Mouse (Mus musculus) midbrain, embryonic 14.5 days (tissue): ENCODE results near the gene Myh7b. TPM values are rescaled to one million over a fixed set of nuclear protein-coding genes. Genes with fewer than 3 reads are reported as not detected.

Experiments
- ATAC-seq: fragments of 200-750 bp; cut with Nextera tagmentation; 2 replicates; pipeline ENCODE4 v1.8.0; 2017; ENCODE audit warnings: moderate number of reproducible peaks, moderate library complexity; ENCODE audit not compliant: low FRiP score, low TSS enrichment
- DNase-seq: peaks from one replicate; pipeline ENCODE4 v3.0.0-alpha.2; 2015
- H3K27ac ChIP-seq: fragments of 300-500 bp; sonication (generic); replicated peaks from 2 replicates; pipeline ENCODE4 v1.5.1; 2014; ENCODE audit warnings: mild to moderate bottlenecking, low read depth, low read length, moderate library complexity
- H3K27me3 ChIP-seq: fragments of 300-500 bp; sonication (generic); 2 replicates; pipeline ENCODE4 v1.6.1; 2014; ENCODE audit warnings: low read length, control low read depth, mixed read lengths; ENCODE audit not compliant: control insufficient read depth, insufficient read depth
- H3K36me3 ChIP-seq: fragments of 300-500 bp; sonication (generic); 2 replicates; pipeline ENCODE4 v1.6.1; 2014; ENCODE audit warnings: low read length, control low read depth; ENCODE audit not compliant: control insufficient read depth, insufficient read depth
- H3K4me1 ChIP-seq: fragments of 300-500 bp; sonication (generic); 2 replicates; pipeline ENCODE4 v1.6.1; 2014; ENCODE audit warnings: mild to moderate bottlenecking, antibody characterized with exemption, low read length, control low read depth; ENCODE audit not compliant: control insufficient read depth, insufficient read depth
- H3K4me2 ChIP-seq: fragments of 300-500 bp; sonication (generic); 2 replicates; pipeline ENCODE4 v1.6.1; 2014; ENCODE audit warnings: mild to moderate bottlenecking, low read length, moderate library complexity
- H3K4me3 ChIP-seq: fragments of 300-500 bp; sonication (generic); replicated peaks from 2 replicates; pipeline ENCODE4 v1.5.1; 2014; ENCODE audit warnings: low read depth, low read length
- H3K9ac ChIP-seq: fragments of 300-500 bp; sonication (generic); replicated peaks from 2 replicates; pipeline ENCODE4 v1.6.1; 2014; ENCODE audit warnings: mild to moderate bottlenecking, low read length, moderate library complexity
- H3K9me3 ChIP-seq: fragments of 300-500 bp; sonication (generic); 2 replicates; pipeline ENCODE4 v1.6.1; 2016; ENCODE audit warnings: low read length, control low read depth, mixed read lengths; ENCODE audit not compliant: control insufficient read depth
- WGBS: fragments of 180-500 bp; shearing (Covaris S2); extraction: QIAGEN DNeasy Blood & Tissue Kit; methylation state at CpG from one replicate; pipeline ENCODE4 v1.1.7; 2014; 5-methylcytosine and 5-hydroxymethylcytosine counted together
- polyA plus RNA-seq: library from polyadenylated mRNA; unstranded; fragments of >200 nt; fragmentation: Nextera tagmentation; extraction: Ambion mirVana; gene quantifications from 2 replicates; pipeline ENCODE4 v1.2.1, GENCODE M21; 2014

Myh7b gene
- polyA plus RNA-seq, 1 experiment from 2014 or later = 0.64 TPM

GRCm38 (mm10) chr2:155655759-155656372 is 44.9 kb downstream of the Myh7b start:
- Histone ChIP-seq H3K27ac (no peak overlapping the region), H3K27me3 (no peaks in the 10 kb centered on the region), H3K36me3 (peaks cover 91% of the 10 kb centered on the region), H3K9ac (no peak overlapping the region), H3K4me2 (no peak overlapping the region), H3K9me3 (no peaks in the 10 kb centered on the region), H3K4me1 (no peaks in the 10 kb centered on the region), H3K4me3 (no peak overlapping the region)
- DNase-seq (no peak), ATAC-seq (no peak)
- WGBS = 46% methylated on average over 6 of the region's 6 CpGs

GRCm38 (mm10) chr2:155662390-155662789 is 51.4 kb downstream of the Myh7b start:
- H3K9me3 ChIP-seq = no peaks in the 10 kb centered on the region
- 90% methylated on average over 5 of the region's 5 CpGs for WGBS
- H3K36me3 ChIP-seq = peaks cover 91% of the 10 kb centered on the region
- no peak overlapping the region for H3K9ac ChIP-seq
- H3K27me3 ChIP-seq = no peaks in the 10 kb centered on the region
- no peak for ATAC-seq
- H3K27ac ChIP-seq = no peak overlapping the region
- H3K4me3 ChIP-seq = no peak overlapping the region
- no peaks in the 10 kb centered on the region for H3K4me1 ChIP-seq
- no peak overlapping the region for H3K4me2 ChIP-seq
- DNase-seq = no peak

- Histone ChIP-seq H3K9me3 (no peaks in the 10 kb centered on the region), H3K9ac (no peak overlapping the region), H3K4me2 (no peak overlapping the region), H3K27me3 (no peaks in the 10 kb centered on the region), H3K27ac (no peak overlapping the region), H3K4me3 (no peak overlapping the region), H3K4me1 (no peaks in the 10 kb centered on the region), H3K36me3 (peaks cover 91% of the 10 kb centered on the region)
- ATAC-seq (no peak), DNase-seq (peak; percentile 90)
- 19% methylated on average over 5 of the region's 5 CpGs for WGBS
Observed at GRCm38 (mm10) chr2:155663097-155663496, 52.1 kb downstream of the Myh7b start.

- no peak overlapping the region for H3K4me2 ChIP-seq
- H3K4me1 ChIP-seq = no peaks in the 10 kb centered on the region
- no peak overlapping the region for H3K4me3 ChIP-seq
- ATAC-seq = no peak
- no peak overlapping the region for H3K9ac ChIP-seq
- DNase-seq = no peak
- H3K27me3 ChIP-seq = no peaks in the 10 kb centered on the region
- H3K36me3 ChIP-seq = peaks cover 93% of the 10 kb centered on the region
- WGBS = 95% methylated on average over 6 of the region's 6 CpGs
- no peaks in the 10 kb centered on the region for H3K9me3 ChIP-seq
- H3K27ac ChIP-seq = no peak overlapping the region
Observed at GRCm38 (mm10) chr2:155663910-155664460, 53.0 kb downstream of the Myh7b start.

GRCm38 (mm10) chr2:155667881-155668280 is 56.9 kb downstream of the Myh7b start:
- H3K36me3 ChIP-seq = peaks cover 87% of the 10 kb centered on the region
- no peaks in the 10 kb centered on the region for H3K4me1 ChIP-seq
- H3K27ac ChIP-seq = no peak overlapping the region
- no peak overlapping the region for H3K4me3 ChIP-seq
- no peak overlapping the region for H3K9ac ChIP-seq
- ATAC-seq (no peak), DNase-seq (no peak)
- no peaks in the 10 kb centered on the region for H3K9me3 ChIP-seq
- 94% methylated on average over 8 of the region's 8 CpGs for WGBS
- H3K4me2 ChIP-seq = no peak overlapping the region
- no peaks in the 10 kb centered on the region for H3K27me3 ChIP-seq

GRCm38 (mm10) chr2:155668461-155668860 is 57.4 kb downstream of the Myh7b start:
- ATAC-seq (no peak), DNase-seq (peak; percentile 56)
- H3K4me1 ChIP-seq = no peaks in the 10 kb centered on the region
- peaks cover 82% of the 10 kb centered on the region for H3K36me3 ChIP-seq
- no peak overlapping the region for H3K4me2 ChIP-seq
- no peak overlapping the region for H3K4me3 ChIP-seq
- H3K27me3 ChIP-seq = no peaks in the 10 kb centered on the region
- 79% methylated on average over 4 of the region's 4 CpGs for WGBS
- H3K9me3 ChIP-seq = no peaks in the 10 kb centered on the region
- H3K27ac ChIP-seq = no peak overlapping the region
- H3K9ac ChIP-seq = no peak overlapping the region

GRCm38 (mm10) chr2:155671236-155671635 is 60.2 kb downstream of the Myh7b start:
- Histone ChIP-seq H3K9me3 (no peaks in the 10 kb centered on the region), H3K4me2 (no peak overlapping the region)
- DNase-seq = peak; percentile 31

GRCm38 (mm10) chr2:155673546-155673945 is 62.5 kb downstream of the Myh7b start:
- Histone ChIP-seq H3K27me3 (no peaks in the 10 kb centered on the region), H3K9me3 (no peaks in the 10 kb centered on the region), H3K4me1 (no peaks in the 10 kb centered on the region), H3K27ac (no peak overlapping the region), H3K4me3 (no peak overlapping the region), H3K36me3 (peaks cover 33% of the 10 kb centered on the region), H3K4me2 (no peak overlapping the region), H3K9ac (no peak overlapping the region)
- WGBS = 26% methylated on average over 2 of the region's 2 CpGs
- ATAC-seq = no peak
- peak; percentile 71 for DNase-seq

More at GRCm38 (mm10) chr2:155671236-155671635, 60.2 kb downstream of the Myh7b start:
- Histone ChIP-seq H3K27ac (no peak overlapping the region), H3K36me3 (peaks cover 56% of the 10 kb centered on the region), H3K4me1 (no peaks in the 10 kb centered on the region), H3K9ac (no peak overlapping the region), H3K4me3 (no peak overlapping the region), H3K27me3 (no peaks in the 10 kb centered on the region)
- WGBS = 88% methylated on average over 4 of the region's 4 CpGs
- no peak for ATAC-seq

- H3K27ac ChIP-seq = no peak overlapping the region
- ATAC-seq (no peak), DNase-seq (no peak)
- no peaks in the 10 kb centered on the region for H3K4me1 ChIP-seq
- H3K4me2 ChIP-seq = no peak overlapping the region
- H3K4me3 ChIP-seq = no peak overlapping the region
- WGBS = 75% methylated on average over 4 of the region's 4 CpGs
- H3K36me3 ChIP-seq = peaks cover 27% of the 10 kb centered on the region
- no peaks in the 10 kb centered on the region for H3K9me3 ChIP-seq
- no peaks in the 10 kb centered on the region for H3K27me3 ChIP-seq
- H3K9ac ChIP-seq = no peak overlapping the region
Observed at GRCm38 (mm10) chr2:155675118-155675517, 64.1 kb downstream of the Myh7b start.
